Mouse (Mus musculus) thymus, postnatal 10 days (tissue): ENCODE data around the gene G530012D18Rik.
"Not testable (repeated sequence)": the region's sequence is repeated elsewhere in the genome, so short reads cannot be mapped to it uniquely, and the experiment has no call there.

Experiments used
- DNase-seq, 2 experiments: peaks; one replicate each; pipeline ENCODE4 v3.0.0; 2021; ENCODE audit warnings: low spot score in 2 of 2

Gene G530012D18Rik

GRCm38 (mm10) chr1:85615819-85616218 lies 40.3 kb downstream of the G530012D18Rik start:
- not testable (repeated sequence) for DNase-seq

GRCm38 (mm10) chr1:85617161-85617560 lies 41.7 kb downstream of the G530012D18Rik start:
- not testable (repeated sequence) for DNase-seq

DNA sequence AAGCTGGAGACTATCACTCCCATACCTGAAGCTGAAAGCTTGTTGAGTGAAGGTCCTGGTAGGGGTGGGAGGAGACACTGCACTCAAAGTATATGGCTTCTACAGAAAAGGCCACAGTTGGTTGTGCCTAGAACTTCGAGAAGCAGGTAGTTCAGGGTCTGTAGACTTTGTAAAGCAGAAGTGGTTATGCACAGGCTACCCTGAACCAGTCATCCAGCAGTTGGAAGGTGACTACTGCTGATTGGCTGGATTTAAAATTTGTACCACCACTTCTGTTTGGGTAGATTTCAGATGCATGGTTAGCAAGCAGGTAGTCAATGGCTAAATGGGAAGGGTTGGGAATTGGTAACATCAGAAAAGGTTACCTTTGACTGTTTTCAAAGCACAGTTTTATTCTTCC lies 43.2 kb downstream of the G530012D18Rik start:
- not testable (repeated sequence) for DNase-seq
